In genomic region chr6:52177061-52177735, GRCm38 (mm10) we compare ENCODE assay signal across 10 mouse cellular contexts. TPM values are rescaled to one million over a fixed set of nuclear protein-coding genes. Genes with fewer than 3 reads are reported as not detected.
DNase-seq lines count a peak whose midpoint lies in the region; ATAC-seq and TF ChIP-seq lines count a peak whose summit lies in the region.
"Had no signal": no experiment of that assay in that cellular context is flagged by ENCODE, and none has a peak within 500 bp of the region (broad histone marks: within the 10 kb centered on the region; RNA-seq: fewer than 3 reads in every experiment).

Gene 5730596B20Rik, plus strand, starts transcription at chr6:52177498.

- H3K4me2 ChIP-seq in lung, postnatal 0 days (replicated peaks; ENCODE audit: low read depth, low read length) = peak within 1 kb of the TSS; percentile 62

- H3K9ac ChIP-seq in lung, postnatal 0 days (replicated peaks; ENCODE audit: low read depth) = peak within 1 kb of the TSS; percentile 65

- ATAC-seq in lung, postnatal 0 days = no peak
- ATAC-seq in erythroblast, adult 5-6 weeks (replicated peaks; ENCODE audit: low FRiP score, poor library complexity, severe bottlenecking) = no peak

- 15% methylated on average over 36 of the region's 36 CpGs for WGBS in kidney, adult 2 months
- WGBS in lung, postnatal 0 days = 1% methylated on average over 36 of the region's 36 CpGs

- no peaks in the 10 kb centered on the region for H3K9me3 ChIP-seq in lung, postnatal 0 days (ENCODE audit: low read length)

- H3K27me3 ChIP-seq in kidney, adult 2 months (replicated peaks; ENCODE audit: control insufficient read depth, insufficient read depth, low read length) = no peaks in the 10 kb centered on the region
- H3K27me3 ChIP-seq in lung, postnatal 0 days (replicated peaks; ENCODE audit: insufficient read depth, low read length) = peaks cover 9% of the 10 kb centered on the region

- DNase-seq in gastrocnemius, adult 2 months = no peak
- no peak for DNase-seq in gastrocnemius, postnatal 14 days
- peak; percentile 84 for DNase-seq in embryo, embryonic 11 days
- peak; percentile 92 for DNase-seq in kidney, adult 2 months
- DNase-seq in lung, postnatal 0 days (ENCODE audit: low spot score) = peak; percentile 64
- no peak for DNase-seq in cerebellum, adult 9-10 months
- DNase-seq in left cerebral cortex, postnatal 4 days = no peak
- DNase-seq: cerebellum, adult 2 months had no signal

- TF ChIP-seq POLR2A in kidney, adult 2 months (IDR thresholded peaks at IDR 0.05; ENCODE audit: low read depth, low read length) = peak; percentile 35

- peak within 1 kb of the TSS; percentile 71 for H3K27ac ChIP-seq in gastrocnemius, adult 2 months
- peak within 1 kb of the TSS; percentile 59 for H3K27ac ChIP-seq in kidney, adult 2 months (ENCODE audit: insufficient read depth, low read depth, low read length)
- peak within 1 kb of the TSS; percentile 89 for H3K27ac ChIP-seq in lung, postnatal 0 days (ENCODE audit: low read length)
- H3K27ac ChIP-seq: left cerebral cortex, adult 2 months had no signal

- intact Hi-C loops in gastrocnemius, adult 2 months (cut with DNase I) = no loop called here
- intact Hi-C loops in gastrocnemius, postnatal 14 days (cut with DNase I; ENCODE audit: low total_unique reads) = no loop called here
- intact Hi-C loops in left cerebral cortex, postnatal 4 days (cut with DNase I) = no loop called here

- no peak for TF ChIP-seq CTCF in gastrocnemius, adult 2 months (IDR thresholded peaks at IDR 0.05)
- TF ChIP-seq CTCF in kidney, adult 2 months (conservative IDR thresholded peaks at IDR 0.05; ENCODE audit: insufficient read depth, insufficient read length, low read depth, low read length) = no peak
- no peak for TF ChIP-seq CTCF in lung, postnatal 0 days (IDR thresholded peaks at IDR 0.05)

- peaks cover 32% of the 10 kb centered on the region; the same call in 1 of the 2 replicates for H3K4me1 ChIP-seq in kidney, adult 2 months (ENCODE audit: control insufficient read depth, insufficient read depth, low read length)
- no peaks in the 10 kb centered on the region for H3K4me1 ChIP-seq in lung, postnatal 0 days (ENCODE audit: insufficient read depth, low read depth, low read length)

- no peak for TF ChIP-seq EP300 in lung, postnatal 0 days (IDR thresholded peaks at IDR 0.05)

- no peaks in the 10 kb centered on the region for H3K36me3 ChIP-seq in kidney, adult 2 months (ENCODE audit: control insufficient read depth, insufficient read depth, low read length)
- H3K36me3 ChIP-seq in lung, postnatal 0 days (ENCODE audit: insufficient read depth, low read length) = no peaks in the 10 kb centered on the region

- peak within 1 kb of the TSS; percentile 72 for H3K4me3 ChIP-seq in gastrocnemius, adult 2 months
- H3K4me3 ChIP-seq in kidney, adult 2 months (ENCODE audit: insufficient read depth, low read depth, low read length) = peak within 1 kb of the TSS; percentile 29
- H3K4me3 ChIP-seq in lung, postnatal 0 days (ENCODE audit: low read depth, low read length) = peak within 1 kb of the TSS; percentile 56
- H3K4me3 ChIP-seq: left cerebral cortex, adult 2 months had no signal

RNA-seq across cellular contexts. Expression of gene 5730596B20Rik, which starts in this region (rescaled TPM):
- under 1 TPM in 1 of 2 experiments, not detected in 1; 0.10 TPM for total RNA-seq in gastrocnemius, adult 2 months (2021)
- total RNA-seq in gastrocnemius, postnatal 14 days (2021) = under 1 TPM; 0.08 to 0.11 TPM
- polyA plus RNA-seq in kidney, adult 2 months (2012; rRNA removed) = 0.19 and 0.22 TPM in 2 replicates
- polyA plus RNA-seq in lung, postnatal 0 days (2015; fragmentation: Nextera tagmentation; extraction: Ambion mirVana) = 1.5 and 1.6 TPM in 2 replicates
- not detected in 2 replicates for total RNA-seq in erythroblast, adult 5-6 weeks (2015; ENCODE audit: low replicate concordance)
- not detected in 2 replicates for total RNA-seq in erythroblast, adult 5-6 weeks (2017; ENCODE audit: low replicate concordance)
- total RNA-seq in left cerebral cortex, postnatal 4 days (2021) = not detected
- total RNA-seq: left cerebral cortex, adult 2 months had no signal

Comparison
In these comparisons a context has a peak if more than half of its experiments do, and no peak if none do; other contexts are left out.
1. Peak in DNase-seq, H3K4me3 ChIP-seq and H3K27ac ChIP-seq in kidney, adult 2 months; RNA of the gene not detected or under 1 TPM.
2. DNase-seq: peak in embryo, embryonic 11 days (single experiment) and lung, postnatal 0 days (single experiment); none in gastrocnemius, adult 2 months (single experiment), gastrocnemius, postnatal 14 days (single experiment), cerebellum, adult 9-10 months (single experiment) and left cerebral cortex, postnatal 4 days (single experiment).
3. Peak in every context shown above with its lines, with median percentiles within 50 percentile points of each other: H3K27ac ChIP-seq and H3K4me3 ChIP-seq.